Mouse (Mus musculus) neutrophil, adult 65 days (primary cell): ENCODE measurements around the gene Olfr95. TPM values are rescaled to one million over a fixed set of nuclear protein-coding genes. Genes with fewer than 3 reads are reported as not detected.

Experiments
- total RNA-seq: library from RNA; stranded (reverse); gene quantifications from 2 replicates; pipeline ENCODE4 v1.2.4, GENCODE M21; 2023

Gene Olfr95
- not detected in 2 replicates for total RNA-seq

DNA sequence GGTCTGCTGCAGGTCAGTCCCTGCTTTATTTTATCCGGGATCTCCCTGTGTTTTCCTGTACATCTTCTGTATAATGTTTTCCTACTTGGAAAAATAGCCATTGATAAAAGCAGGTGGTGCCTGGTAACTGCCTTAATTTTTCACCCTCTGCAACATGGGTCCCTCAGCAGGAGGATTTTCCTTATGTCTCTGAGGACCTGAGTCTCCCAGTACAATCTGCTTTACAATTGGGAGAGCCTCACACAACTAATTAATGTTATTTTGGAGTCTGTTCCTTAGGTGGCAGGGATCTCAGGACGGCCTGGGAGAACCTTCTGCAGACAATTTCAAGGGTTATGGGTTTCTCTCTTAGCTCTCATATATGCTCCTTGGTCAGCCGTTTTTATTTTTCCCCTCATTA lies at the start of gene Olfr95:
Gene Olfr95 (minus strand): TSS at position 101 of the 400 bp plus-strand sequence.

GRCm38 (mm10) chr17:37237230-37237629 lies 24.3 kb upstream of the Olfr95 start, which contains the start of gene Olfr97:
Gene Olfr97 (minus strand): TSS chr17:37237330.

DNA sequence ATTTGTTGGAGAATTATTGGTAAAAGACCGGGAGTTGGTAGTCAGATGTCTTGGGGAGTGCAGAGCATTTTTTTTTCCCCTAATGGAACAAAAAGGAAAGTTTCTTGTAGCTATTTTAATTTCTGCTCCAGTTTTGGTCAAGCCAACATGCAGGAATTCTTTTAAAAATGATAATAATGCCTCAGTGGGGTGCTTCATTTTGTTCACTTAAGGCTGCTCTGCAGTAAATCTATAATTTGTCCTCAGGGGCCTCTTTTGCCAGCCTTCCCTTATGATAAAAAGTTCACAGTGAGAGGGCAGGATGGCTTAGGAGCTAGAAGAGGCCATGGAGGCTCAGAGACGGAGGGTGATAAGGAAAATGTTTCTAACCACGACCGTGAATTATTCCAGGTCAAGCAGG lies 6.9 kb upstream of the Olfr95 start, which contains the start of gene Olfr96:
Gene Olfr96 (plus strand): TSS at position 301 of the 400 bp plus-strand sequence.

DNA sequence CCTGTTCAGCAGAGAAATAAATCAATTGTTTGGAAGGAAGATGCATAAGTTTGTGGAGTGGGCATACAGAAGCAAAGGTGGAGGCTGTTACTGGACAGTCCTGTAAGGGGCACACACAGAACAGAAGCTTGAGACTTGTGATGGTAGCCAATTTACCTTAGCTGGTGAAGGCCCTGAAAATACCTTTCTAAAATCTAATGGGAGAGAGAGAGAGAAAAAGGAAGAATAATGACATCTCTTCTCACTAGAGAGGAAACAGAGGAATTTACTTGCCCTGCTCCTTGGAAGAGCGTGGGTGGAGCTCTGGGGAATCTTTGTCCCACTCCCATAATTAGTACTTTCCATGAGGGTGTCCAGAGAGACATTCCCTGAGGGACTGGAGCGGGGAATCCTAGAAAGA lies 12.0 kb downstream of the Olfr95 start, which contains the start of gene Olfr94:
Gene Olfr94 (minus strand): TSS at position 101 of the 400 bp plus-strand sequence.

GRCm38 (mm10) chr17:37193656-37194055 lies 19.3 kb downstream of the Olfr95 start, which contains the start of gene Ubd:
Gene Ubd (plus strand): TSS chr17:37193892.

GRCm38 (mm10) chr17:37161394-37161793 lies 51.5 kb downstream of the Olfr95 start, which contains the start of gene Olfr93:
Gene Olfr93 (minus strand): TSS chr17:37161494.

Other genes with a start within 250 kb of the Olfr95 start
- gene 2410137M14Rik, start 231.9 kb downstream of the Olfr95 start, total RNA-seq: not detected in 2 replicates
- gene H2-M5, start 223.6 kb downstream of the Olfr95 start, total RNA-seq: not detected in 2 replicates
- gene Zfp57, start 212.0 kb downstream of the Olfr95 start, total RNA-seq: not detected in 2 replicates
- gene Mog, start 189.7 kb downstream of the Olfr95 start, total RNA-seq: not detected in 2 replicates
- gene Gabbr1, start 167.2 kb downstream of the Olfr95 start, total RNA-seq: 148 and 221 TPM in 2 replicates
- gene Olfr90, start 124.6 kb downstream of the Olfr95 start, total RNA-seq: not detected in 2 replicates
- gene Olfr91, start 114.8 kb downstream of the Olfr95 start, total RNA-seq: not detected in 2 replicates
- not detected in 2 replicates for gene Olfr92, start 93.0 kb downstream of the Olfr95 start, total RNA-seq
- gene Olfr93, start 51.6 kb downstream of the Olfr95 start, total RNA-seq: not detected in 2 replicates
- not detected in 2 replicates for gene Ubd, start 19.2 kb downstream of the Olfr95 start, total RNA-seq
- not detected in 2 replicates for gene Olfr94, start 12.1 kb downstream of the Olfr95 start, total RNA-seq
- gene Olfr96, start 7.0 kb upstream of the Olfr95 start, total RNA-seq: not detected in 2 replicates
- not detected in 2 replicates for gene Olfr97, start 24.2 kb upstream of the Olfr95 start, total RNA-seq
- not detected in 2 replicates for gene Olfr98, start 50.6 kb upstream of the Olfr95 start, total RNA-seq
- gene H2-M3, start 57.1 kb upstream of the Olfr95 start, total RNA-seq: 4.4 and 4.6 TPM in 2 replicates
- gene Olfr99, start 70.3 kb upstream of the Olfr95 start, total RNA-seq: not detected in 2 replicates
- gene Olfr101, start 91.2 kb upstream of the Olfr95 start, total RNA-seq: not detected in 2 replicates
- not detected in 2 replicates for gene Olfr102, start 103.9 kb upstream of the Olfr95 start, total RNA-seq
- not detected in 2 replicates for gene Olfr103, start 126.6 kb upstream of the Olfr95 start, total RNA-seq
- gene Olfr104-ps, start 146.5 kb upstream of the Olfr95 start, total RNA-seq: not detected in 2 replicates
- gene Olfr105-ps, start 165.9 kb upstream of the Olfr95 start, total RNA-seq: not detected in 2 replicates
- gene Olfr106-ps, start 177.3 kb upstream of the Olfr95 start, total RNA-seq: not detected in 2 replicates
- not detected in 2 replicates for gene Olfr107, start 186.1 kb upstream of the Olfr95 start, total RNA-seq
- gene Olfr108, start 232.4 kb upstream of the Olfr95 start, total RNA-seq: not detected in 2 replicates
- gene Olfr109, start 245.8 kb upstream of the Olfr95 start, total RNA-seq: not detected in 2 replicates